Mouse (Mus musculus) ES-E14 (cell line): ENCODE results near the gene Ergic3.

Source experiments
- CHD2 ChIP-seq: IDR thresholded peaks from 2 replicates; pipeline ENCODE4 v1.6.1; 2014; ENCODE audit warnings: mild to moderate bottlenecking, low read depth, low read length, inconsistent platforms
- MAFK ChIP-seq: IDR thresholded peaks from 2 replicates; pipeline ENCODE4 v1.6.1; 2014; ENCODE audit warnings: mild to moderate bottlenecking, low read depth, low read length, inconsistent platforms; ENCODE audit not compliant: insufficient read depth
- ZC3H11A ChIP-seq: IDR thresholded peaks from 2 replicates; pipeline ENCODE4 v1.6.1; 2012; ENCODE audit warnings: low read depth, mild to moderate bottlenecking, inconsistent platforms, low read length, borderline replicate concordance
- ZNF384 ChIP-seq: IDR thresholded peaks from 2 replicates; pipeline ENCODE4 v1.6.1; 2012; ENCODE audit warnings: low read depth, low read length, inconsistent platforms

DNA sequence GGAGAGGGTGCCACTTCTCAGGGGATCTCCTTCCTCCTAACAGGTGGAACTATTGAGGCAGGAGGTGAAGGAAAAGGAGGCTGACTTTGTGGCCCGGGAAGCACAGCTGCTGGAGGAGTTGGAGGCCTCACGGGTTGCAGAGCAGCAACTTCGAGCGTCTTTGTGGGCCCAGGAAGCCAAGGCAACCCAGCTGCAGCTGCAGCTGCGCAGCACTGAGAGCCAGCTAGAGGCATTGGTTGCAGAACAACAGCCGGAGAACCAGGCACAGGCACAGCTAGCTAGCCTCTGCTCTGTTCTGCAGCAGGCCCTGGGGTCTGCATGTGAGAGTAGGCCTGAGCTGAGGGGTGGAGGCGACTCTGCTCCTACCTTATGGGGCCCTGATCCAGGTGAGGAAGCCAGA is 22.1 kb upstream of the Ergic3 start:
- TF ChIP-seq ZNF384 (no peak), ZC3H11A (no peak), MAFK (no peak), CHD2 (no peak)
